Comparison of ENCODE assay signal across 25 mouse cellular contexts in genomic region chr4:123271063-123271462, GRCm38 (mm10). TPM values are rescaled to one million over a fixed set of nuclear protein-coding genes. Genes with fewer than 3 reads are reported as not detected.
DNase-seq lines count a peak whose midpoint lies in the region; ATAC-seq and TF ChIP-seq lines count a peak whose summit lies in the region.
"Had no signal": no experiment of that assay in that cellular context is flagged by ENCODE, and none has a peak within 500 bp of the region (broad histone marks: within the 10 kb centered on the region; RNA-seq: fewer than 3 reads in every experiment).

No protein-coding gene starts in this region.

- no peak for DNase-seq in liver, embryonic 14.5 days (ENCODE audit: low read depth in 3 of 3, low spot score in 3 of 3)
- DNase-seq in liver, embryonic 11.5 days (ENCODE audit: low spot score): no peak
- DNase-seq in Patski (ENCODE audit: low read depth, low spot score): no peak
- no peak for DNase-seq in forebrain, embryonic 14.5 days (ENCODE audit: low spot score)
- no peak for DNase-seq in cerebellum, adult 2 months
- DNase-seq: adrenal gland, adult 8-10 months; adrenal gland, postnatal 36 days; cerebellum, adult 18-20 months; cerebellum, postnatal 10 days; gastrocnemius, postnatal 14 days; heart, adult 2 months; heart, postnatal 14 days; kidney, adult 2 months had no signal

- TF ChIP-seq CTCF in liver, embryonic 14.5 days (IDR thresholded peaks at IDR 0.05; ENCODE audit: low read depth): peak; percentile 60
- peak; percentile 22; the same call in 1 of the 2 replicates for TF ChIP-seq CTCF in E14TG2a.4 (conservative IDR thresholded peaks at IDR 0.05; ENCODE audit: low read length)
- TF ChIP-seq CTCF in Patski (IDR thresholded peaks at IDR 0.05): peak; percentile 38
- no peak for TF ChIP-seq CTCF in cerebellum, adult 2 months (IDR thresholded peaks at IDR 0.05; ENCODE audit: borderline replicate concordance, insufficient read depth, low read depth, low read length)

- H3K9ac ChIP-seq in liver, embryonic 14.5 days (replicated peaks): no peak overlapping the region
- no peak overlapping the region for H3K9ac ChIP-seq in liver, embryonic 11.5 days (ENCODE audit: low read depth, low read length)
- no peak overlapping the region for H3K9ac ChIP-seq in forebrain, embryonic 14.5 days (ENCODE audit: low read length)
- H3K9ac ChIP-seq: forebrain, embryonic 13.5 days; heart, embryonic 15.5 days; hindbrain, embryonic 13.5 days had no signal

- CTCF ChIA-PET in Patski (lab: Charles Lee): no interaction called here

- H3K36me3 ChIP-seq in liver, embryonic 14.5 days (replicated peaks; ENCODE audit: control insufficient read depth, insufficient read depth, low read depth): no peaks in the 10 kb centered on the region
- no peaks in the 10 kb centered on the region for H3K36me3 ChIP-seq in liver, embryonic 11.5 days (ENCODE audit: control insufficient read depth, insufficient read depth, low read length)
- H3K36me3 ChIP-seq in E14TG2a.4 (ENCODE audit: insufficient read depth, low read length): no peaks in the 10 kb centered on the region
- no peaks in the 10 kb centered on the region for H3K36me3 ChIP-seq in forebrain, embryonic 14.5 days (ENCODE audit: control insufficient read depth, insufficient read depth, low read length)
- H3K36me3 ChIP-seq: embryonic facial prominence, embryonic 10.5 days; heart, embryonic 15.5 days; hindbrain, embryonic 13.5 days had no signal

- H3K4me3 ChIP-seq in liver, embryonic 14.5 days (ENCODE audit: insufficient read depth in 1 of 2, low read depth in 2 of 2, low read length in 2 of 2): no peak overlapping the region
- H3K4me3 ChIP-seq in liver, embryonic 11.5 days (ENCODE audit: low read depth, low read length): no peak overlapping the region
- no peak overlapping the region for H3K4me3 ChIP-seq in E14TG2a.4 (replicated peaks; ENCODE audit: low read length)
- no peak overlapping the region for H3K4me3 ChIP-seq in forebrain, embryonic 14.5 days (ENCODE audit: low read depth, low read length)
- H3K4me3 ChIP-seq in cerebellum, adult 2 months (replicated peaks; ENCODE audit: insufficient read depth, low read depth, low read length): no peak overlapping the region
- H3K4me3 ChIP-seq: embryonic facial prominence, embryonic 10.5 days; forebrain, embryonic 13.5 days; heart, adult 2 months; heart, embryonic 15.5 days; hindbrain, embryonic 13.5 days had no signal

- H3K4me2 ChIP-seq in liver, embryonic 14.5 days (ENCODE audit: low read depth): no peak overlapping the region
- no peak overlapping the region for H3K4me2 ChIP-seq in liver, embryonic 11.5 days
- no peak overlapping the region for H3K4me2 ChIP-seq in forebrain, embryonic 14.5 days (ENCODE audit: low read length)
- H3K4me2 ChIP-seq: forebrain, embryonic 13.5 days; heart, embryonic 11.5 days; heart, embryonic 15.5 days; hindbrain, embryonic 13.5 days had no signal

- no peaks in the 10 kb centered on the region for H3K9me3 ChIP-seq in liver, embryonic 14.5 days (ENCODE audit: control insufficient read depth, low read length)
- no peaks in the 10 kb centered on the region for H3K9me3 ChIP-seq in liver, embryonic 11.5 days (ENCODE audit: control insufficient read depth, low read length)
- no peaks in the 10 kb centered on the region for H3K9me3 ChIP-seq in E14TG2a.4 (ENCODE audit: low read length)
- H3K9me3 ChIP-seq in forebrain, embryonic 14.5 days (replicated peaks; ENCODE audit: control insufficient read depth, low read length): no peaks in the 10 kb centered on the region
- H3K9me3 ChIP-seq: embryonic facial prominence, embryonic 10.5 days; forebrain, embryonic 13.5 days; heart, embryonic 15.5 days; hindbrain, embryonic 13.5 days had no signal

- no peak for TF ChIP-seq EP300 in liver, embryonic 14.5 days (IDR thresholded peaks at IDR 0.05; ENCODE audit: low read depth)

- no peaks in the 10 kb centered on the region for H3K4me1 ChIP-seq in liver, embryonic 14.5 days (replicated peaks; ENCODE audit: control insufficient read depth in 2 of 2, insufficient read depth in 2 of 2, low read length in 1 of 2)
- H3K4me1 ChIP-seq in liver, embryonic 11.5 days (replicated peaks; ENCODE audit: control insufficient read depth, insufficient read depth, low read length): no peaks in the 10 kb centered on the region
- H3K4me1 ChIP-seq in E14TG2a.4 (replicated peaks; ENCODE audit: low read depth, low read length): no peaks in the 10 kb centered on the region
- no peaks in the 10 kb centered on the region for H3K4me1 ChIP-seq in forebrain, embryonic 14.5 days (ENCODE audit: control insufficient read depth, insufficient read depth, low read length)
- H3K4me1 ChIP-seq in cerebellum, adult 2 months (ENCODE audit: control insufficient read depth, insufficient read depth, low read length): no peaks in the 10 kb centered on the region
- H3K4me1 ChIP-seq: embryonic facial prominence, embryonic 10.5 days; forebrain, embryonic 13.5 days; heart, embryonic 15.5 days; hindbrain, embryonic 13.5 days had no signal

- TF ChIP-seq POLR2A in cerebellum, adult 2 months (IDR thresholded peaks at IDR 0.05; ENCODE audit: borderline replicate concordance, insufficient read depth, low read length): no peak

- POLR2A ChIA-PET in Patski (lab: Charles Lee): no interaction called here

- in situ Hi-C loops in Patski (cut with MboI; ENCODE audit: low pct_unique_long_range_greater_than_20kb): no loop called here

- no peaks in the 10 kb centered on the region for H3K27me3 ChIP-seq in liver, embryonic 14.5 days (ENCODE audit: control insufficient read depth, insufficient read depth, low read length)
- 0 out of 2 replicates have a peak, but pooled peaks cover 3% of the 10 kb centered on the region for H3K27me3 ChIP-seq in liver, embryonic 11.5 days (replicated peaks; ENCODE audit: control insufficient read depth, insufficient read depth, low read length)
- H3K27me3 ChIP-seq in E14TG2a.4 (ENCODE audit: insufficient read depth, low read length) (0 out of 2 replicates have a peak, but pooled peaks cover 6% of the 10 kb centered on the region), Patski (peaks cover 3% of the 10 kb centered on the region)
- H3K27me3 ChIP-seq in forebrain, embryonic 14.5 days (replicated peaks; ENCODE audit: control insufficient read depth, insufficient read depth, low read length): no peaks in the 10 kb centered on the region
- H3K27me3 ChIP-seq in cerebellum, adult 2 months (ENCODE audit: control insufficient read depth, insufficient read depth, low read length): no peaks in the 10 kb centered on the region
- H3K27me3 ChIP-seq: forebrain, embryonic 13.5 days; heart, embryonic 15.5 days; hindbrain, embryonic 13.5 days had no signal

- 62% methylated on average over 3 of the region's 3 CpGs for WGBS in liver, embryonic 14.5 days (ENCODE audit: insufficient replicate concordance)
- WGBS in liver, embryonic 11.5 days: 89% methylated on average over 3 of the region's 3 CpGs
- 90% methylated on average over 3 of the region's 3 CpGs for WGBS in forebrain, embryonic 14.5 days
- WGBS in cerebellum, adult 2 months: 86% methylated on average over 3 of the region's 3 CpGs

- no peak for ATAC-seq in liver, embryonic 14.5 days (ENCODE audit: insufficient read depth)
- no peak for ATAC-seq in liver, embryonic 11.5 days (replicated peaks; ENCODE audit: low FRiP score)
- ATAC-seq in Patski: no peak
- ATAC-seq in megakaryocyte progenitor cell, adult 5-6 weeks (replicated peaks; ENCODE audit: poor library complexity): peak; percentile 57; the same call in 1 of the 2 replicates
- no peak for ATAC-seq in forebrain, embryonic 14.5 days
- ATAC-seq: forebrain, embryonic 13.5 days; hindbrain, postnatal 0 days had no signal

- no peak overlapping the region for H3K27ac ChIP-seq in liver, embryonic 14.5 days
- H3K27ac ChIP-seq in liver, embryonic 11.5 days (ENCODE audit: low read depth, low read length): no peak overlapping the region
- no peak overlapping the region for H3K27ac ChIP-seq in forebrain, embryonic 14.5 days (ENCODE audit: low read depth, low read length)
- H3K27ac ChIP-seq in cerebellum, adult 2 months (ENCODE audit: insufficient read depth, low read length): no peak overlapping the region
- H3K27ac ChIP-seq: embryonic facial prominence, embryonic 10.5 days; forebrain, embryonic 13.5 days; heart, adult 2 months; heart, embryonic 15.5 days; hindbrain, embryonic 13.5 days; hindbrain, postnatal 0 days had no signal

RNA-seq across cellular contexts. Expression of gene Pabpc4, which starts 8.9 kb away (rescaled TPM):
- polyA plus RNA-seq in liver, embryonic 14.5 days (2012; rRNA removed): 209 and 244 TPM in 2 replicates
- 101 and 112 TPM in 2 replicates for polyA plus RNA-seq in liver, embryonic 14.5 days (2014; fragmentation: Nextera tagmentation; extraction: Ambion mirVana)
- 119 and 147 TPM in 2 replicates for polyA plus RNA-seq in liver, embryonic 11.5 days (2014; fragmentation: Nextera tagmentation; extraction: Ambion mirVana)
- 59.9 TPM for polyA plus RNA-seq in Patski (2021)
- 141 and 168 TPM in 2 replicates for total RNA-seq in megakaryocyte progenitor cell, adult 5-6 weeks (2015)
- total RNA-seq in megakaryocyte progenitor cell, adult 5-6 weeks (2017): 118 and 136 TPM in 2 replicates
- polyA plus RNA-seq in forebrain, embryonic 14.5 days (2014; fragmentation: Nextera tagmentation; extraction: Ambion mirVana): 35.6 and 36.3 TPM in 2 replicates
- polyA plus RNA-seq in cerebellum, adult 2 months (2012; rRNA removed): 30.8 and 32.3 TPM in 2 replicates

RNA-seq across cellular contexts. Expression of gene Heyl, which starts 37.7 kb away (rescaled TPM):
- 0.29 and 0.42 TPM in 2 replicates for polyA plus RNA-seq in liver, embryonic 14.5 days (2012; rRNA removed)
- 0.46 and 0.62 TPM in 2 replicates for polyA plus RNA-seq in liver, embryonic 14.5 days (2014; fragmentation: Nextera tagmentation; extraction: Ambion mirVana)
- 2.4 and 2.5 TPM in 2 replicates for polyA plus RNA-seq in liver, embryonic 11.5 days (2014; fragmentation: Nextera tagmentation; extraction: Ambion mirVana)
- polyA plus RNA-seq in Patski (2021): not detected
- total RNA-seq in megakaryocyte progenitor cell, adult 5-6 weeks (2015): not detected in 2 replicates
- not detected in 2 replicates for total RNA-seq in megakaryocyte progenitor cell, adult 5-6 weeks (2017)
- polyA plus RNA-seq in forebrain, embryonic 14.5 days (2014; fragmentation: Nextera tagmentation; extraction: Ambion mirVana): 5.4 and 6.7 TPM in 2 replicates
- polyA plus RNA-seq in cerebellum, adult 2 months (2012; rRNA removed): 3.1 and 3.5 TPM in 2 replicates
- total RNA-seq: ES-E14; hematopoietic stem cell, adult 5-6 weeks had no signal

RNA-seq across cellular contexts. Expression of gene Oxct2a, which starts 52.4 kb away (rescaled TPM):
- 0.03 and 0.08 TPM in 2 replicates for polyA plus RNA-seq in liver, embryonic 14.5 days (2012; rRNA removed)
- polyA plus RNA-seq in liver, embryonic 14.5 days (2014; fragmentation: Nextera tagmentation; extraction: Ambion mirVana): not detected in 2 replicates
- 0.18 TPM in 1 of 2 replicates, not detected in the other for polyA plus RNA-seq in liver, embryonic 11.5 days (2014; fragmentation: Nextera tagmentation; extraction: Ambion mirVana)
- not detected for polyA plus RNA-seq in Patski (2021)
- not detected in 2 replicates for total RNA-seq in megakaryocyte progenitor cell, adult 5-6 weeks (2015)
- not detected in 2 replicates for total RNA-seq in megakaryocyte progenitor cell, adult 5-6 weeks (2017)
- not detected in 2 replicates for polyA plus RNA-seq in forebrain, embryonic 14.5 days (2014; fragmentation: Nextera tagmentation; extraction: Ambion mirVana)
- polyA plus RNA-seq in cerebellum, adult 2 months (2012; rRNA removed): not detected in 2 replicates
- total RNA-seq: adrenal gland, adult 8-10 months; adrenal gland, postnatal 36 days; heart, adult 2 months; heart, postnatal 14 days; hematopoietic stem cell, adult 5-6 weeks had no signal
- polyA plus RNA-seq: embryonic facial prominence, embryonic 10.5 days; embryonic facial prominence, embryonic 14.5 days; forebrain, embryonic 13.5 days; heart, embryonic 11.5 days; heart, embryonic 15.5 days; hindbrain, embryonic 13.5 days; intestine, embryonic 14.5 days had no signal
